Mouse (Mus musculus) embryonic fibroblast, embryonic 13.5 days (primary cell): ENCODE measurements around the gene 4933428G20Rik. TPM values are rescaled to one million over a fixed set of nuclear protein-coding genes. Genes with fewer than 3 reads are reported as not detected.

Experiments used
- H3K27ac ChIP-seq: 2 replicates; pipeline ENCODE4 v1.5.1; 2012; ENCODE audit warnings: low read length, control low read depth, inconsistent platforms; ENCODE audit not compliant: insufficient read depth
- H3K4me1 ChIP-seq: 2 replicates; pipeline ENCODE4 v1.6.1; 2011; ENCODE audit warnings: low read length; ENCODE audit not compliant: control insufficient read depth, insufficient read depth
- H3K4me3 ChIP-seq: 2 replicates; pipeline ENCODE4 v1.5.1; 2011; ENCODE audit warnings: mild to moderate bottlenecking, control low read depth, low read length; ENCODE audit not compliant: insufficient read depth
- CTCF ChIP-seq: IDR thresholded peaks from 2 replicates; pipeline ENCODE4 v1.5.1; 2011; ENCODE audit warnings: mild to moderate bottlenecking, control low read depth, low read length, moderate library complexity, borderline replicate concordance; ENCODE audit not compliant: insufficient read depth
- POLR2A ChIP-seq: IDR thresholded peaks from 2 replicates; pipeline ENCODE4 v1.6.1; 2011; ENCODE audit warnings: low read depth, mild to moderate bottlenecking, control low read depth, low read length, moderate library complexity
- polyA plus RNA-seq: library from polyadenylated mRNA; stranded (reverse); fragments of >200 nt; gene quantifications from 2 replicates; pipeline ENCODE4 v1.2.4, GENCODE M21; 2011; ENCODE audit warnings: low read depth; ENCODE audit not compliant: missing spikeins, insufficient read length

The 4933428G20Rik gene
- polyA plus RNA-seq, 1 experiment, result not detected

DNA sequence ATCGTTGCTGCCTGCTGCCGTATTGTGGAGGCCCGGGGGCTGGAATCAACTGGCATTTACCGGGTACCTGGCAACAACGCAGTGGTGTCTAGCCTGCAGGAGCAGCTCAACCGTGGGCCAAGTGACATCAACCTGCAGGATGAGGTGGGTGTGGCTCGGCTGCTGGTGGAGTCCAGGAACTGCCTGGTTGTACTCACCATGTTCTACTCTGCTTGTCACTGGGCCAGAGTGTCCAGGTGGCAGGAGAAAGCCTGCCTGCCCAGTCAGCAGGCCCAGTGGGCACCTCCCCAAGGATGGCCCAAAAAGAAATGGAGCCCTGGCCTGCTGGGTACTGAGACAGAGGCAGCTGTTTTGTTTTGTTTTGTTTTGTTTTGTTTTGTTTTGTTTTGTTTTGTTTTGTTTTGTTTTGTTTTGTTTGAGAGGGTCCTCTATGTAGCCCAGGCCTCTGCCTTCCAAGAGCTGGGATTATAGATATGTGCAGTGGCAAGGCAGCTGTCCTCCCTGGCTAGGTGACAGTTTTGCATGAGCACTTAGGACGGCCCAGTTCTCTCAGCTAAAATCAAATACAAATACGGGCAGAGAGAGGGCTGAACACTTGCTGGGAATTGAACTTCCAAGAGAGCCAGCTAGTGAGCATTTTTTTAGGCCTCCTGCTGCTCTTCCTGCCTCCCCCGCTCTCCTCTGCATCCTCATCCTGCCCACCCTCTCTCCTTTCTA lies 33.5 kb downstream of the 4933428G20Rik start:
- TF ChIP-seq CTCF (no peak), POLR2A (no peak)
- Histone ChIP-seq H3K4me1 (no peaks in the 10 kb centered on the region), H3K27ac (no peak overlapping the region), H3K4me3 (no peak overlapping the region)

- Histone ChIP-seq H3K4me3 (no peak overlapping the region), H3K4me1 (no peaks in the 10 kb centered on the region), H3K27ac (no peak overlapping the region)
- TF ChIP-seq POLR2A (no peak), CTCF (no peak)
These were observed 34.2 kb downstream of the 4933428G20Rik start for GRCm38 (mm10) chr11:97465957-97466356.

GRCm38 (mm10) chr11:97463991-97464390 lies 36.1 kb downstream of the 4933428G20Rik start:
- TF ChIP-seq POLR2A (no peak), CTCF (no peak)
- no peaks in the 10 kb centered on the region for H3K4me1 ChIP-seq
- H3K27ac ChIP-seq, result no peak overlapping the region
- H3K4me3 ChIP-seq, result no peak overlapping the region

- H3K4me1 ChIP-seq, result no peaks in the 10 kb centered on the region
- TF ChIP-seq POLR2A (no peak), CTCF (no peak)
- no peak overlapping the region for H3K4me3 ChIP-seq
- H3K27ac ChIP-seq, result no peak overlapping the region
These were observed 37.0 kb downstream of the 4933428G20Rik start for GRCm38 (mm10) chr11:97463166-97463565.

DNA sequence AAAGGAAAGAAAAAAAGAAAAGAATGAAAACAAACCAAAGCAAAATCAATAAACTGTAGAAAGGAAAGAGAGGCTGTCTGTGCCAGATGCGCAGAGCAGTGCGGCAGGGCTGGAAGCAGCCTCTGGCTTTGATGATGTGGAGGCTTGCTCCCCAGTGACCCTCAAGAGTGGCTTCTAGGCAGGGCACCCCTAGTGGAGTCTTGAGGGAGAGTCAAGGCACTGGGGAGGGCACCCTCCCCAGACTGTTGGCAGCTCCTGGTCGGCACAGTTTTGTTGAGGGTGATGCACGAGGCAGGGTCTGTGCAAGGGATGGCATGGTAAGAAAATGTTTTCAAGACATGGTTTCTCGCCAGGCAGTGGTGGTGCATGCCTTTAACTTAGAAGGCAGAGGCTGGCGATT lies 37.6 kb downstream of the 4933428G20Rik start:
- H3K27ac ChIP-seq, result no peak overlapping the region
- no peak for TF ChIP-seq CTCF
- TF ChIP-seq POLR2A, result no peak

DNA sequence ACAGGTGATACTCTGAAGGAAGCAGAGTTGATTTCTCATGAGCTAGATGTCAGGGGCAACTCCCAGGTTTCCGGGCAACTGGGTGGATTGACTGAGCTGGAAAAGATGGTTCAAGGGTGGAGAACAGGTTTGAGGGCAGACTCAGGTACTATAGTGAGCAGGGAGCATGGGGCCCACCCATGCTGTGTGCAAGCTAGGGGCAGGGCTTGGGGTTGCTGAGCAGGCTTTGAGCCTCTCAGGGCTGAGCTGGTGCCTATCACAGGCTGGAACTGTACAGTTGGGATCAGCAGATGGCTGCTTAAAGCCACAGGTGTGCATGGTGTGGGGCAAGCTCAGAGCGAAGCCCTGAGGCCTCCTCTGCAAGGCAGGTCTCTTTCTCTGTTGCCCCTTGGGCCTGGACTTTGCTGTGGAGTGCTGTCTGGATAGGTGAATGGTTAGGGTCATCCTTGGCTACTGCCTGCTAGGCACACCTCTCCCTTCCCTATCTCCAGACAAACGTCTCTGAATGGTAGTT lies 38.8 kb downstream of the 4933428G20Rik start:
- H3K27ac ChIP-seq, result no peak overlapping the region
- H3K4me1 ChIP-seq, result no peaks in the 10 kb centered on the region
- TF ChIP-seq CTCF, result no peak
- TF ChIP-seq POLR2A, result no peak

More for the DNA sequence above, 37.6 kb downstream of the 4933428G20Rik start:
- Histone ChIP-seq H3K4me1 (no peaks in the 10 kb centered on the region), H3K4me3 (no peak overlapping the region)

DNA sequence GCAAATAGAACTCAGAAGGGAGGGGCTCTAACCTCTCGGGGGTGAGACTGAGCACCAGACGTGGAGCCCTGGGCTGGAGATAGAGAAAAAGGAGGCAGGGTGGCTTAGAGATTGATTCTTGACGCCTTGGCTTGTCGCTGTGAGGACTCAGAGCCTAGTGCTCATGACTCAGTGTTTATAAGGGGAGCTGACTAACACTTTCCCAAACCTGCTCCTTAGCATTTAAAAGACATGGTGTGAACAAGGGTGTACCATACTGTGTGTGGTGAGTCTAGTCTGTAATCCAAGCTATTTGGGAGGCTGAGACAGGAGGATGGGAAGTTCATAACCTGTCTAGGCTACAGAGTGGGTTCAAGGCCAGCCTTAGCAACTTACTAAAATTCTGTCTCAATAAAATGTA lies 43.0 kb downstream of the 4933428G20Rik start:
- H3K4me1 ChIP-seq, result peaks cover 3% of the 10 kb centered on the region; the same call in 1 of the 2 replicates
- no peak overlapping the region for H3K27ac ChIP-seq
- TF ChIP-seq CTCF, result no peak
- no peak overlapping the region for H3K4me3 ChIP-seq

More for the DNA sequence above, 38.8 kb downstream of the 4933428G20Rik start:
- no peak overlapping the region for H3K4me3 ChIP-seq

- Histone ChIP-seq H3K4me1 (peaks cover 15% of the 10 kb centered on the region), H3K27ac (peak overlapping the region; percentile 53), H3K4me3 (peak overlapping the region; percentile 83; the same call in 1 of the 2 replicates)
These were observed 48.5 kb downstream of the 4933428G20Rik start for GRCm38 (mm10) chr11:97451625-97452024.

GRCm38 (mm10) chr11:97450305-97450922 lies 49.7 kb downstream of the 4933428G20Rik start:
- H3K27ac ChIP-seq, result peak overlapping the region; percentile 98
- H3K4me1 ChIP-seq, result peaks cover 12% of the 10 kb centered on the region
- H3K4me3 ChIP-seq, result peak overlapping the region; percentile 83
- TF ChIP-seq CTCF (no peak), POLR2A (no peak; the same call in 1 of the 2 replicates)

More at GRCm38 (mm10) chr11:97451625-97452024, 48.5 kb downstream of the 4933428G20Rik start:
- no peak for TF ChIP-seq CTCF
